Mouse (Mus musculus): Measurements from ENCODE around the gene Psmd1.
"Not testable (repeated sequence)": the region's sequence is repeated elsewhere in the genome, so short reads cannot be mapped to it uniquely, and the experiment has no call there.

Psmd1 gene

DNA sequence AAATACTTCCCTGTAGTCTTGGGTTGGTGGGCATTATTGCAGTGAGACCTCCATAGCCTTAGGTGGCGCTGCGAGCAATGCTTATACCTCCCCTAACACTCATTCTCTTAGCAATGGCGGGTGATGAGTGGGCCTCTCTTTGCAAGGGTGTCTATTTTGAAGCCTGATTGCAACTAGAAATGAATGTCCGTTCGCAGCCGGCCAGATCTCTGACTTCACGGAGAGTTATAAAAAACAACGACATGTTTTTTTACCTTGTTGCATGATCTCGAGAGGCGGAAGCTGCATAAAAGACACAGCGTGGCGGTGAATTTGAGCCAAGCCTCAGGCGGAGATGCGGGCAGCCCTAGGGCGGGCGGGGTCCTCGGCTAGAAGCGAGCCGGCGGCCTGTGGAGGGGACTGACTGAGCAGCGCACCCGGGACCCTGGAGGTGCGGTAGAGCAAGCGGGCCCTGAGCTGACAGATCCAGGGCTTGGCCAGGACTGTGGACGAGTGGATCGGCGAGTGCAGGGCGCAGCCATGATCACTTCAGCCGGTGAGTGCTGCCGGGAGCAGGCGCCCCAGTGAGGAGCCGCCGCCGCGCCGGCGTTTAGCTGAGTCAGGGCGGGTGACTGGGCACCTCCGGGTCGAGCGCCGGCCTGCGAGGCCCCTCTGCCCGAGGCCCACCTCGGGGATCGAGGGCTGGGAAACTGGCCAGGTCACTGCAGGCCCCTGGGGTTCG, at the start of gene Psmd1:
Gene Psmd1 (plus strand): TSS at position 117 of the 721 bp plus-strand sequence.
- Histone ChIP-seq H3K27me3 (ENCODE audit: insufficient read depth, low read length) (no peaks in the 10 kb centered on the region), H3K9me3 (ENCODE audit: low read length) (no peaks in the 10 kb centered on the region), H3K36me3 (ENCODE audit: insufficient read depth, low read length) (peaks cover 16% of the 10 kb centered on the region), H3K4me1 (replicated peaks; ENCODE audit: low read depth, low read length) (peaks cover 70% of the 10 kb centered on the region), H3K4me3 (replicated peaks; ENCODE audit: low read length) (peak within 1 kb of the TSS; percentile 100)
- TF ChIP-seq NANOG (IDR thresholded peaks at IDR 0.05; ENCODE audit: borderline replicate concordance, low read length) (no peak), POU5F1 (IDR thresholded peaks at IDR 0.05; ENCODE audit: borderline replicate concordance, low read length) (no peak), CTCF (conservative IDR thresholded peaks at IDR 0.05; ENCODE audit: low read length) (peak; percentile 81)

DNA sequence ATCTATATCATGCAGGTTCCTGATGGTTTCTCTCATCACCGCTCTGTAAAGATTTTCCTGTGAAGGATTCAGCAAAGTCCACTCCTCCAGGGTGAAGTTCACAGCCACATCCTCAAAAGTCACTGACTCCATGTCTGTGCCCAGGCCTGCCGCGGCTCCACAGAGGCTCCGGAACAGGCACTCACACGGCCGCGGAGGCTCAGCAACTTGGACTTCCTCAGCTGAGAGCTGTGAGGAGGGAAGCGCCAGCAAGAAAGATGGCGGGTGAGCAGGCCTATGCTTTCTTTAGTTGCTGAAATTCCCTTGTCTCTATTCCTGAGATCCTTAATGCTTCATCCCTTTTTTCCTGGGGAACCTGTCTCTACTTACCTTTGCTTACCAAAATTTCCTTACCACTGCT, 48.4 kb upstream of the Psmd1 start:
- H3K4me3 ChIP-seq (replicated peaks; ENCODE audit: low read length) = peak overlapping the region; percentile 41; the same call in 1 of the 2 replicates
- peaks cover 24% of the 10 kb centered on the region for H3K9me3 ChIP-seq (ENCODE audit: low read length)
- not testable (repeated sequence) for H3K36me3 ChIP-seq (ENCODE audit: insufficient read depth, low read length)
- H3K4me1 ChIP-seq (replicated peaks; ENCODE audit: low read depth, low read length) = peaks cover 16% of the 10 kb centered on the region
- peaks cover 43% of the 10 kb centered on the region for H3K27me3 ChIP-seq (ENCODE audit: insufficient read depth, low read length)

DNA sequence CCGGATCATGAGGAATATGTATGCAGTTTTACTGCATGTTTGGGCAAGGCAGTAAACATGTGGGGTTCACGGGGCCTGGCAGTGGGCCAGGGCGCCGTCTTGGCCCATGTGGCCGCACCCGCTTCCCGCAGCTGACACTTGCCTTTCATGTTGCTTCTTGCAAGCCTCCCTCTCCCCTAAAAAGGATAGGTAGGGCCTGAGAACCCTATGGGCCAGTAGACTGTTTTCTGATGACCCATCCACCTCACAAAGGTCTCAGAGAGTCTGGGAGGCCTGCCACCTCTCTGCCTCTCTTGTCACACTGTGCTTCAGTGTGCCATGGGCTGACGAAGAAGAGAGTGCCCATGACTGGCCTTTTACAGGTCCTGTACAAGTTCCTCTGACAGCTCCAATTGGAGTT, 47.7 kb upstream of the Psmd1 start, which contains the start of gene Spata3:
Gene Spata3 (plus strand): TSS at position 301 of the 400 bp plus-strand sequence.
- Histone ChIP-seq H3K4me3 (replicated peaks; ENCODE audit: low read length) (peak within 1 kb of the TSS; percentile 41), H3K36me3 (ENCODE audit: insufficient read depth, low read length) (no peaks in the 10 kb centered on the region), H3K9me3 (ENCODE audit: low read length) (peaks cover 16% of the 10 kb centered on the region), H3K27me3 (ENCODE audit: insufficient read depth, low read length) (peaks cover 45% of the 10 kb centered on the region), H3K4me1 (replicated peaks; ENCODE audit: low read depth, low read length) (peaks cover 19% of the 10 kb centered on the region)
- no peak for TF ChIP-seq POU5F1 (IDR thresholded peaks at IDR 0.05; ENCODE audit: borderline replicate concordance, low read length)
- no peak for TF ChIP-seq NANOG (IDR thresholded peaks at IDR 0.05; ENCODE audit: borderline replicate concordance, low read length)
- no peak for TF ChIP-seq CTCF (conservative IDR thresholded peaks at IDR 0.05; ENCODE audit: low read length)

DNA sequence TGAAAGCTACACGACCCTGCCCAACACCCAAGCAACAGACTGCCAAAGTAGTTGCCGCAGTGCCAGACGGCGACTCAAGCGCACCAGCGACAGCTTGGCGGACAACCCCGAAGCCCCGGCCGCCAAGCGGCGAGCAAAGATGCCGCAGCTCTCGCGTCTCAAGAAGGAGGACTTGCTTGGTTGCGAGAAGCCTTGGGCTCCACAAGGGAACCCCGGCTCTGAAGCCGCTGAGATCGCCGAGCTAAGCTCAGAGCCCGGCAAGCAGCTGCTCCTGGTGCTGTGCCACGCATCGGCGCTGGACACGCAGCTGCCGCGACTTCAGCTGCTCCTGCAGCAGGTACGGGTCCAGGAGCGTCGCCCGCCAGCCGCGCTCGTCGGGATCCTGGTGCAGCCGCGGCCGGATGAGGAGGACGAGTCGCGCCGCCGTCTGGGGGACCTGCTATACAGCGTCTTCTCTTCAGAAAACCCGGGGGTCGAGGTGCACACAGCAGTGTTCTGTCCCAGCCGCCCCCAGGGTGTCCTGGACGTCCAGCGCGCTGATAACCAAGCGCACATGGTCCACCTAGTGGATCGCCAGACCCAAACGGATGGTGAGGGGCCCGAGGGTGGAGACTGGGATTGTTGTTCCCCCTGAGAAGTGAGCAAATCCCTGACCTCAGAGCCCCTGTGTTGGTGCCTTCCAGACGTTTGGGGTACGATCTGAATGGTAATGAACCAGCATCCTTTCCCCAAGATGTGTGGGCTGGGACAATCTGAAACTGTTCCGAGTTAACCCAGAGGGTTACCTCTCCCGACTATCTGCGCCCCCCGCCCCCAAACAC, 45.7 kb upstream of the Psmd1 start:
- H3K27me3 ChIP-seq (ENCODE audit: insufficient read depth, low read length) = peaks cover 50% of the 10 kb centered on the region
- peak overlapping the region; percentile 78 for H3K4me3 ChIP-seq (replicated peaks; ENCODE audit: low read length)
- no peaks in the 10 kb centered on the region for H3K36me3 ChIP-seq (ENCODE audit: insufficient read depth, low read length)
- H3K4me1 ChIP-seq (replicated peaks; ENCODE audit: low read depth, low read length) = peaks cover 30% of the 10 kb centered on the region
- no peaks in the 10 kb centered on the region for H3K9me3 ChIP-seq (ENCODE audit: low read length)
- TF ChIP-seq POU5F1 (IDR thresholded peaks at IDR 0.05; ENCODE audit: borderline replicate concordance, low read length) = no peak
- no peak for TF ChIP-seq NANOG (IDR thresholded peaks at IDR 0.05; ENCODE audit: borderline replicate concordance, low read length)
- TF ChIP-seq CTCF (conservative IDR thresholded peaks at IDR 0.05; ENCODE audit: low read length) = no peak

DNA sequence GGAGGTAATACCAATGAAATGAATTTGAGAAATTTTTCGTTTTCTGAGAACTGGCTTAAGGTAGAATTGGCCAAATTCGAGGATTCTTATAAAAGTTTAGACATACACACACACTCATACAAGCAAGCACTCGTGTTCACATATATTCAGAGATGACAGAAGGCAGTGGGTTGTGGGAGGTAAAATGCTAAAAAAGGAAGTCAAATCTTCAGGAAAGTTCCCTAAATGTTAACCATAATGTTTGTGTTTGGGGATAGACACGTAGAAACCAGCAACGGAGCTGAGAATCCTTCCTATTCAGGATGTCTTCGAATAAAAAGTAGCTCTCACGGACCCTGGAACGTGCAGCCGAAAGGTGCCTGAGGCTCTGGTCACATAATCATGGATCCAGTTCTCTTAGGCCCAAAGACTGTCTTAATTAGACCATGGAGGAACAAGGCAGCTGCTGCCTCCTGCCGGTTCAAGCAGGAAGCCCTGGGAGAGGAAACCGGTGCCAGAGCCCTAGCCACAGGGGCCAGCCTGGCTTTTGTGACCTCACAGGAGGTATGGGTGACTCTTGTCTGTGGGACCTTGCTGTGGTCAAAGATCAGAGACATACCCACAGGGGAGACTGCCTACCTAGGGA, 42.7 kb upstream of the Psmd1 start:
- H3K9me3 ChIP-seq (ENCODE audit: low read length) = no peaks in the 10 kb centered on the region
- peaks cover 44% of the 10 kb centered on the region for H3K4me1 ChIP-seq (replicated peaks; ENCODE audit: low read depth, low read length)
- H3K36me3 ChIP-seq (ENCODE audit: insufficient read depth, low read length) = no peaks in the 10 kb centered on the region
- TF ChIP-seq CTCF (conservative IDR thresholded peaks at IDR 0.05; ENCODE audit: low read length) (peak; percentile 57), POU5F1 (IDR thresholded peaks at IDR 0.05; ENCODE audit: borderline replicate concordance, low read length) (no peak)
- H3K4me3 ChIP-seq (replicated peaks; ENCODE audit: low read length) = peak overlapping the region; percentile 70
- peaks cover 55% of the 10 kb centered on the region for H3K27me3 ChIP-seq (ENCODE audit: insufficient read depth, low read length)

DNA sequence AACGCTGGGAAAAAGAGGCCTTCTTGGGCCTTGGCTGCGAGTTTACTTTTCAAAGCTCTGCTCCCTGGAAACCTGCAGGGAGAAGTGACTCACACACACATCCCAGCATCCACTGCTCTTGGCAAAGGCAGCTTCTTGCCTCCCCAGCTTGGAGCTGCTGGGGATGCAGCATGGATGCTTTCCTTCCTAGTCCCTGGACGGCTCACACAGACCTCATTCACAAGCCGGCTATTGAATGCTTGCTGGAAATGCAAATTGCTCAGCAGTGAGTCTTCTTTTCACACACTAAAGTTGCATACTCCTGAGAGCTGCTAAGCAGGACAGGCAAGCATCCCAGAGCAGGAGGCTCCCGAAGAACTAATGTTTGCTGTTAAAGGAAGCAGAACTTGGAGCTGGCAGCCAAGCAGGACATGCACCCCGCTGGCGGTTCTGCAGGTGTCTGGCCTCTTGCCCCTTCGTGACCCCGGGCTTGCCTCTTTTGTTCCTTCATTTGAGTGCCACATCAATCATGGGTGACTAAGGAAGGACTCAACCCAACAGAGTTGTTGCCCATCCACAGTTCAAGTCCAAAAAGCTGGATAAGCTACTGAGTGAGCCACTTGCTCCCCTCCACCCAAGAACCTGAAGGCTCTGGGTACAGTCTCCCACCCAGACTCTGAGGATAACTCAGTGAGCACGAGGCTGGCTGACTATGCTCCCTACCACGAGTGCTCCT, 31.8 kb upstream of the Psmd1 start:
- Histone ChIP-seq H3K27me3 (ENCODE audit: insufficient read depth, low read length) (peaks cover 5% of the 10 kb centered on the region; the same call in 1 of the 2 replicates), H3K9me3 (ENCODE audit: low read length) (no peaks in the 10 kb centered on the region), H3K4me1 (replicated peaks; ENCODE audit: low read depth, low read length) (peaks cover 43% of the 10 kb centered on the region), H3K4me3 (replicated peaks; ENCODE audit: low read length) (peak overlapping the region; percentile 35; the same call in 1 of the 2 replicates), H3K36me3 (ENCODE audit: insufficient read depth, low read length) (no peaks in the 10 kb centered on the region)
- TF ChIP-seq NANOG (IDR thresholded peaks at IDR 0.05; ENCODE audit: borderline replicate concordance, low read length) (no peak), POU5F1 (IDR thresholded peaks at IDR 0.05; ENCODE audit: borderline replicate concordance, low read length) (no peak), CTCF (conservative IDR thresholded peaks at IDR 0.05; ENCODE audit: low read length) (no peak)

DNA sequence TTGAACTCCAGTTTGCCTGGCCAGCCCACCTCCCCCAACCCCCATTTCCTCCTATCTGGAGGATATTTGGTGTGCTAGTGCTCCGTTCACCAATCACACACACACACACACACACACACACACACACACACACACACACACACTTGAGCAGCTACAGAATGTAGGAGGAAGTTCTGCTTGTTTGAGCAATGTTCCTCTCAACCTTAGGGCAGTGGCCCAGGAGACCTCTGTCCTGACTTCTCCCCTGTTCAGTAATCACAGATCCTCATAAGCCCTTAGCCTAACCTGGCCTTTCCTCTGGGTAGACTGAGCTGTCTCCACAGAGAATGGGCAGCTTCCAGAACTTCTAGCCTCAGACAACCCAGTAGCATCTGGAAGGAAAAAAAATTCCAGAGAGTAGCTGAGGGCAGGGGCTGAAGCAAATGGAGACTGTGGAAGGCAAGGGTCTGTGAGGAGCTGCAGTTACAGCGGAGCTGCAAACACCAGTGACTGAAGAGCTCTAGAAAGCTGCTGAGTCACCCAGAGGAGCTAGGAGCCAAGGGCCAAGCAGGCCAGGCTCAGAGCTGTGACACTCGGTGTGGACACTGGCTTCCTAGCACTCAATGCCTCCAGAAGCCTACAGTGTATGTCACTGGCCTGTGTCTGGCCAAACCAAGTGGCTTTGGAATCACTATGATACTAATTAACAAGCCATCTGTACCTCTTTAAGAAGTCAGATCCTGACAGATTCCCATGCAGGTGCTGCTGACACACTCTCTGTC, 25.8 kb upstream of the Psmd1 start:
- H3K9me3 ChIP-seq (ENCODE audit: low read length) = peaks cover 9% of the 10 kb centered on the region
- peaks cover 41% of the 10 kb centered on the region for H3K4me1 ChIP-seq (replicated peaks; ENCODE audit: low read depth, low read length)
- TF ChIP-seq CTCF (conservative IDR thresholded peaks at IDR 0.05; ENCODE audit: low read length) (no peak), POU5F1 (IDR thresholded peaks at IDR 0.05; ENCODE audit: borderline replicate concordance, low read length) (no peak), NANOG (IDR thresholded peaks at IDR 0.05; ENCODE audit: borderline replicate concordance, low read length) (no peak)
- peaks cover 10% of the 10 kb centered on the region for H3K27me3 ChIP-seq (ENCODE audit: insufficient read depth, low read length)
- no peaks in the 10 kb centered on the region for H3K36me3 ChIP-seq (ENCODE audit: insufficient read depth, low read length)
- H3K4me3 ChIP-seq (replicated peaks; ENCODE audit: low read length) = no peak overlapping the region

Data from E14TG2a.4 (cell line).